Mouse (Mus musculus): ENCODE data around the gene Gm17657. TPM values are rescaled to one million over a fixed set of nuclear protein-coding genes. Genes with fewer than 3 reads are reported as not detected.

The Gm17657 gene
- polyA plus RNA-seq, 1 experiment from 2014 or later = not detected

DNA sequence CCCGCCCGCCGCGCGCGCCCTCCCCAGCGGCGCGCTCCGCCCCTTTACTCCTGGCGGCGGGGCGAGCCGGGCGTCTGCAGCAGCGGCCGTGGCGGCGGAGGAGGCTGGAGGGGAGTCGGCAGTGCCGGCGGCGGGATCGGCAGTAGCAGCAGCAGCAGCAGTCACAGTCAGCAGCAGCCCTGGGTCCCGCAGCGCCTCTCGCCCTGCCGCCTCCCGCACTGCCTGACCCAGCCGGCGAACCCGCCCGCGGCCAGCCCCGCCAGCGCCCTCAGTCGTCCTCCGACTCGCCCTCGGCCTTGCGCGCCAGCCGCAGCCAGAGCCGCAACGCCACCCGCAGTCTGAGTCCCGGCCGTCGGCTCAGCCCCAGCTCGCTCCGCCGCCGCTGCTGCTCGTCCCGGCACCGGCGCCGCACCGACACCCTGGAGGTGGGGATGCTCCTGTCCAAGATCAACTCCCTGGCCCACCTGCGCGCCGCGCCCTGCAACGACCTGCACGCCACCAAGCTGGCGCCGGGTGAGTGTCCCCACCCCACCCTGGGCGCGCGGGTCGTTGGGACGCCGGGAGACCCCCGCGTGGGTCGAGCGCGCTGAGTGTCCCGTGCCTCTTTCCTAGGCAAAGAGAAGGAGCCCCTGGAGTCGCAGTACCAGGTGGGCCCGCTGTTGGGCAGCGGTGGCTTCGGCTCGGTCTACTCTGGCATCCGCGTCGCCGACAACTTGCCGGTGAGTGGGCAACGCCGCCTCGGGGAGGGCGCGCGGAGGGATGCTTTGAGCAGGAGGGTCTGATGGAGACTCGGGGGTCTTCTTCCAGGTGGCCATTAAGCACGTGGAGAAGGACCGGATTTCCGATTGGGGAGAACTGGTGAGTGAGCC, 58.5 kb downstream of the Gm17657 start, which contains the start of gene Pim1:
Pim1 (plus strand) TSS at position 41 of the 869 bp plus-strand sequence.
- H3K4me3 ChIP-seq = peak within 1 kb of the TSS; percentile 81
- H3K9me3 ChIP-seq = no peaks in the 10 kb centered on the region
- peaks cover 15% of the 10 kb centered on the region for H3K4me1 ChIP-seq
- H3K27ac ChIP-seq = peak within 1 kb of the TSS; percentile 96
- under 1% methylated on average over 83 of the region's 99 CpGs for WGBS
- no peaks in the 10 kb centered on the region for H3K27me3 ChIP-seq
- peak within 1 kb of the TSS; percentile 74 for H3K4me2 ChIP-seq (replicated peaks)
- ATAC-seq (ENCODE audit: insufficient number of reproducible peaks, insufficient read depth, low FRiP score, low TSS enrichment) = peak; percentile 69
- peak within 1 kb of the TSS; percentile 88 for H3K9ac ChIP-seq
- H3K36me3 ChIP-seq = peaks cover 15% of the 10 kb centered on the region

DNA sequence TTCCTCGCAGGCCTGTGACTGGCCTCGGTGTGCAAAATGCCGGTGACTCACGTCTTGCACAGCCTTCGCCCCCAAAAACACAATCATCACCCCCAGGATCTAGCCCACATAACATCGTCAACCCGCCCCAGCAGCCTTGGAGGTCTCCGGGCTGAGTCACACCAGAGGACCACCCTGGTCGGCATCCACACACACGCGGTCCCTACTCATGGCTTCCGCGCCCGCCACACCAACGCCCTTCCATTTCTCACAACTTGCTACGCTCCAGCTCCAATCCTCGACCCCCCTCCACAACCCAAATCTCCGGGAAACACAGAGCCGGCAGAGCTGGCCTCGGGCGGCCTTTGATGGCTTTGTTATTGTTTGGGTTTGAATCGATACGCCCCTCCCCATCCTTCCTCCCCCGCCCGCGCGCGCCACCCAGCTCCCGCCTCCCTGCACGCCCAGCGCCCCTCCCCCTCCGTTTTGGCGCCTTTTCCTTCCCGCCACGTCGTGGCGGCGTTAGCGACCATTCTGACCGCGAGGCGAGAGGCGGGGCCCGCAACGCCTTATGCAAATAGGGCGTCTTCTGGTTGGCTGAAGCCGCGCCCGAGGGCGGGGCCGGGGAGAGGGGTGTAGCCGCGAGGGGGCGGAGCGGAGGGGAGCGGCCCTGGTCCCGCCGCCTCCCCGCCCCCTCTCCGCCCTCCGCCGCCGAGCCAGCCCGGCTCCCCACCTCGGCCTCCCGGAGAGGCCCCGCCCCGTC, 59.3 kb downstream of the Gm17657 start:
- peak overlapping the region; percentile 81 for H3K4me3 ChIP-seq
- H3K9ac ChIP-seq = peak overlapping the region; percentile 88
- H3K27me3 ChIP-seq = no peaks in the 10 kb centered on the region
- peak; percentile 80 for ATAC-seq (ENCODE audit: insufficient number of reproducible peaks, insufficient read depth, low FRiP score, low TSS enrichment)
- peak overlapping the region; percentile 96 for H3K27ac ChIP-seq
- WGBS = under 1% methylated on average over 51 of the region's 68 CpGs
- H3K36me3 ChIP-seq = peaks cover 15% of the 10 kb centered on the region
- H3K4me1 ChIP-seq = peaks cover 15% of the 10 kb centered on the region
- H3K9me3 ChIP-seq = no peaks in the 10 kb centered on the region
- peak overlapping the region; percentile 74 for H3K4me2 ChIP-seq (replicated peaks)

- H3K36me3 ChIP-seq = peaks cover 8% of the 10 kb centered on the region
- peak overlapping the region; percentile 96 for H3K27ac ChIP-seq
- H3K4me2 ChIP-seq (replicated peaks) = peak overlapping the region; percentile 73
- WGBS = 7% methylated on average over 30 of the region's 30 CpGs
- peak overlapping the region; percentile 88 for H3K9ac ChIP-seq
- H3K4me3 ChIP-seq = peak overlapping the region; percentile 81
- no peaks in the 10 kb centered on the region for H3K27me3 ChIP-seq
- peaks cover 15% of the 10 kb centered on the region for H3K4me1 ChIP-seq
- no peak for ATAC-seq (ENCODE audit: insufficient number of reproducible peaks, insufficient read depth, low FRiP score, low TSS enrichment)
- no peaks in the 10 kb centered on the region for H3K9me3 ChIP-seq
Measured at GRCm38 (mm10) chr17:29488978-29489970, 60.2 kb downstream of the Gm17657 start.

DNA sequence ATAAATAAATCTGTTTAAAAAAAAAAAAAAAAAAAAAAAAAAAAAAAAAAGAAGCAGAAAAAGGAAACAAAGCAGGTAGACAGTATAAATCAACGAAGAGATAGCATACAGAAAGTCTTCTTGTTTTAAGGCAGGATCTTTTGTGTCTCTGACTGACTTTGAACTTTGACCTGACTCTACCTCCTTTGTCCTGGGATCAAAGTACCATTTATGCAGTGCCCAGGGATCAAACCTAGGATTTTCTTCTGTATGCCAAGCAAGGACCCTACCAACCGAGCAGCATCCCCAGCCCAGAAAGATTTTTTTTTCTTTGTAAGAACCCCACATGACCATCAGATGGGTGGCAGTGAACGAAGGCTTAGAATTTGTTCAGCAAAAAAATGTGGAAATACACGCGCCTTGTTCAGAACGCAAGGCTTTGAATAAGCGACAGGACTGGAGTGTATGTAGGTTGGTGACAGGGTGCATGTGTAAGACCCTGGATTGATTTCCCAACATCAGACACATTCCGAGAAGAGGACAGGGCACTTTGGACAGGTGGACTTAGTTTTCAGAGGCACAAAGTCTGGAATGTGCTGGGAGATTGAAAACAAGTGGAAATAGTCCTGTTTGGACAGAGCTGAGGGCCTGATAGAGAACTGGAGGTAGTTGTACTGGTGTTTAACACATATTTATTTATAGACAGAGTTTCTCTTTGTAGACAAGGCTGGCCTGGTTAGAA, 61.0 kb downstream of the Gm17657 start:
- Histone ChIP-seq H3K4me2 (replicated peaks) (0 out of 2 replicates have a peak overlapping the region, but pooled peaks have one; percentile 73), H3K27ac (peak overlapping the region; percentile 96; the same call in 1 of the 2 replicates), H3K9me3 (no peaks in the 10 kb centered on the region), H3K4me1 (peaks cover 14% of the 10 kb centered on the region), H3K36me3 (no peaks in the 10 kb centered on the region; the same call in 1 of the 2 replicates), H3K27me3 (no peaks in the 10 kb centered on the region), H3K9ac (no peak overlapping the region), H3K4me3 (0 out of 2 replicates have a peak overlapping the region, but pooled peaks have one; percentile 81)
- no peak for ATAC-seq (ENCODE audit: insufficient number of reproducible peaks, insufficient read depth, low FRiP score, low TSS enrichment)
- WGBS = 78% methylated on average over 8 of the region's 8 CpGs

DNA sequence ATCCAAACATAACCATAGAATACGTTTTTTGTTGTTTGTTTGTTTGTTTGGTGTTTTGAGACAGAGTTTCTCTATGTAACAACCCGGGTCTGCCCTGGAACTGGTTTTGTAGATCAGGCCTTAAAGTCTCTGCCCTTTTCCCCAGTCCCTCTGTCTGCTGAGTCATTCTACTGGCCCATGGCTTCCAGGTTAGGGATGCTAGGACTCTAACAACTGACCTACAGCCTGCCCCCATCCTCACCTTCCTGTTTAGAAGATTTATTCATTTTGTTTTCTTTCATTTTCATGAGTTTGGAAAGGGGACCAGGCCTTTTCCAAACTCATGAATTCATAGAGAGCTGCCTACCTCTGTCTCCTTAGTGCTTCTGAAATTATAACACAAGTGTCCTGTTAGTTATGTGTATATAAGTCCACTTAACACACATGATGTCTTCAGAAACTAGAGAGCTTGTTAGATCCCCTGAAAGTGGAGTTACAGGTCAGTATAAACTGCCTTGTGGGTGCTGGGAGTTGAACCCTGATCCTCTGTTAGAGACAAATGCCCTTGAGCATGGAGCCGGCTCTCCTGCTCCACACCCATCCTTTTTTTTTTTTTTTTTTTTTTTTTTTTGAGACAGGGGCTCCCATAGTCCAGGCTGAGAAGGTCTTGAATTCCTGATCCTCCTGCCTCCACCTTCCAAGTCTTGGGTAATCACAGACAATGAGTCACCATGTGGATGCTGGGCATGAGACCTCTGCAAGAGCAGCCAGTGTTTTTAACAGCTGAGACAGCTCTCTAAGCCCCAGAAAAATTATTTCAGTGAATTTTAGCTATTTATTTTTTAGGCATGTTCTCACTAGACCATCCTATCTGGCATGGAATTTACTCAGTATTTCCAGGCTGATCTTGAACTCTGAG, 63.9 kb downstream of the Gm17657 start:
- H3K36me3 ChIP-seq = no peaks in the 10 kb centered on the region
- peaks cover 6% of the 10 kb centered on the region; the same call in 1 of the 2 replicates for H3K9me3 ChIP-seq
- no peak overlapping the region for H3K4me3 ChIP-seq
- no peak overlapping the region for H3K4me2 ChIP-seq (replicated peaks)
- no peak for ATAC-seq (ENCODE audit: insufficient number of reproducible peaks, insufficient read depth, low FRiP score, low TSS enrichment)
- H3K27ac ChIP-seq = no peak overlapping the region
- H3K4me1 ChIP-seq = peaks cover 8% of the 10 kb centered on the region; the same call in 1 of the 2 replicates
- H3K9ac ChIP-seq = no peak overlapping the region
- 65% methylated on average over 3 of the region's 3 CpGs for WGBS
- H3K27me3 ChIP-seq = no peaks in the 10 kb centered on the region

GRCm38 (mm10) chr17:29484431-29484830, 65.0 kb downstream of the Gm17657 start:
- Histone ChIP-seq H3K4me1 (peaks cover 8% of the 10 kb centered on the region; the same call in 1 of the 2 replicates), H3K9me3 (peaks cover 6% of the 10 kb centered on the region; the same call in 1 of the 2 replicates), H3K4me2 (replicated peaks) (no peak overlapping the region), H3K27ac (no peak overlapping the region), H3K4me3 (no peak overlapping the region), H3K27me3 (no peaks in the 10 kb centered on the region), H3K36me3 (no peaks in the 10 kb centered on the region), H3K9ac (no peak overlapping the region)
- 85% methylated on average over 2 of the region's 2 CpGs for WGBS
- ATAC-seq (ENCODE audit: insufficient number of reproducible peaks, insufficient read depth, low FRiP score, low TSS enrichment) = no peak

GRCm38 (mm10) chr17:29483282-29483681, 66.2 kb downstream of the Gm17657 start:
- Histone ChIP-seq H3K27ac (no peak overlapping the region), H3K36me3 (no peaks in the 10 kb centered on the region), H3K9ac (no peak overlapping the region), H3K9me3 (peaks cover 6% of the 10 kb centered on the region; the same call in 1 of the 2 replicates), H3K27me3 (no peaks in the 10 kb centered on the region), H3K4me1 (0 out of 2 replicates have a peak, but pooled peaks cover under 1% of the 10 kb centered on the region), H3K4me2 (replicated peaks) (no peak overlapping the region), H3K4me3 (no peak overlapping the region)
- no peak for ATAC-seq (ENCODE audit: insufficient number of reproducible peaks, insufficient read depth, low FRiP score, low TSS enrichment)
- WGBS = 94% methylated on average over 2 of the region's 2 CpGs

GRCm38 (mm10) chr17:29482632-29483031, 66.8 kb downstream of the Gm17657 start:
- Histone ChIP-seq H3K4me1 (no peaks in the 10 kb centered on the region), H3K4me3 (no peak overlapping the region), H3K36me3 (no peaks in the 10 kb centered on the region), H3K27me3 (no peaks in the 10 kb centered on the region), H3K27ac (no peak overlapping the region), H3K9ac (no peak overlapping the region), H3K9me3 (peaks cover 6% of the 10 kb centered on the region; the same call in 1 of the 2 replicates), H3K4me2 (replicated peaks) (no peak overlapping the region)
- 91% methylated on average over 7 of the region's 7 CpGs for WGBS
- ATAC-seq (ENCODE audit: insufficient number of reproducible peaks, insufficient read depth, low FRiP score, low TSS enrichment) = no peak

DNA sequence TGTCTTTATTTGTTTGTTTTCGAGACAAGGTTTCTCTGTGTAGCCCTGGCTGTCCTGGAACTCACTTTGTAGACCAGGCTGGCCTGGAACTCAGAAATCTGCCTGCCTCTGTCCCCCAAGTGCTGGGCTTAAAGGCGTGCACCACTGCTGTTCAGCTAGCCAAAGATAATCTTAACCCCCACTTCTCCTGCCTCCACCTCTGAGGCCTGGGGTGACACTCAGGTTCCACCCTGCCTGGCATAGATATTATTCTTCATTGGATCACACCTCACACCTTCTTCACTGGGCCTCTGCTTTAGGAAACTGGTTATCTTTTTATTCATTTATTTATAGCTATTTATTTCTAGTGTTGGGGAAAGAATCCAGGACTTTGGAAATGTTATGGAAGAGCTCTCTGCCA, 69.2 kb downstream of the Gm17657 start:
- Histone ChIP-seq H3K4me1 (no peaks in the 10 kb centered on the region), H3K27me3 (no peaks in the 10 kb centered on the region), H3K27ac (no peak overlapping the region), H3K36me3 (no peaks in the 10 kb centered on the region), H3K4me3 (no peak overlapping the region), H3K4me2 (replicated peaks) (no peak overlapping the region), H3K9me3 (peaks cover 6% of the 10 kb centered on the region; the same call in 1 of the 2 replicates), H3K9ac (no peak overlapping the region)
- ATAC-seq (ENCODE audit: insufficient number of reproducible peaks, insufficient read depth, low FRiP score, low TSS enrichment) = no peak
- 85% methylated on average over 2 of the region's 2 CpGs for WGBS

Measured in embryonic facial prominence, embryonic 12.5 days (tissue).